Mouse (Mus musculus) embryo, embryonic 11 days (tissue): Measurements from ENCODE around the gene Galnt16.

Experiments used
- DNase-seq: peaks from one replicate; pipeline ENCODE4 v3.0.0-alpha.2; 2015

The Galnt16 gene

GRCm38 (mm10) chr12:80517977-80518376, at the start of gene Galnt16:
Galnt16 (plus strand) TSS chr12:80518277.
- DNase-seq, result no peak

GRCm38 (mm10) chr12:80470206-80470605, 47.9 kb upstream of the Galnt16 start:
- no peak for DNase-seq

GRCm38 (mm10) chr12:80471926-80472325, 46.2 kb upstream of the Galnt16 start:
- no peak for DNase-seq

GRCm38 (mm10) chr12:80473731-80474130, 44.3 kb upstream of the Galnt16 start:
- no peak for DNase-seq

- DNase-seq, result no peak
These were observed 38.1 kb upstream of the Galnt16 start for GRCm38 (mm10) chr12:80479986-80480385.

GRCm38 (mm10) chr12:80483397-80483796, 34.7 kb upstream of the Galnt16 start:
- DNase-seq, result no peak

GRCm38 (mm10) chr12:80493311-80493710, 24.8 kb upstream of the Galnt16 start:
- DNase-seq, result no peak

- no peak for DNase-seq
These were observed 22.4 kb upstream of the Galnt16 start for GRCm38 (mm10) chr12:80495691-80496090.

- no peak for DNase-seq
These were observed 19.7 kb upstream of the Galnt16 start for GRCm38 (mm10) chr12:80498356-80498755.

- DNase-seq, result no peak
These were observed 17.6 kb upstream of the Galnt16 start for GRCm38 (mm10) chr12:80500506-80500905.

GRCm38 (mm10) chr12:80504718-80505117, 13.4 kb upstream of the Galnt16 start:
- DNase-seq, result no peak

- DNase-seq, result peak; percentile 38
These were observed 10.9 kb upstream of the Galnt16 start for GRCm38 (mm10) chr12:80507041-80507745.

- DNase-seq, result peak; percentile 72
These were observed 298 bp downstream of the Galnt16 start for GRCm38 (mm10) chr12:80518393-80518756.

GRCm38 (mm10) chr12:80518757-80519620, 912 bp downstream of the Galnt16 start:
- peak; percentile 89 for DNase-seq

GRCm38 (mm10) chr12:80519621-80520332, 1.7 kb downstream of the Galnt16 start:
- peak; percentile 81 for DNase-seq

GRCm38 (mm10) chr12:80522006-80522405, 3.9 kb downstream of the Galnt16 start:
- no peak for DNase-seq

GRCm38 (mm10) chr12:80524276-80524921, 6.3 kb downstream of the Galnt16 start:
- DNase-seq, result peak; percentile 79

GRCm38 (mm10) chr12:80525513-80525912, 7.4 kb downstream of the Galnt16 start:
- peak; percentile 35 for DNase-seq

- no peak for DNase-seq
These were observed 8.4 kb downstream of the Galnt16 start for GRCm38 (mm10) chr12:80526511-80526910.

GRCm38 (mm10) chr12:80527727-80528389, 9.8 kb downstream of the Galnt16 start:
- no peak for DNase-seq

GRCm38 (mm10) chr12:80530052-80530451, 12.0 kb downstream of the Galnt16 start:
- DNase-seq, result no peak

- no peak for DNase-seq
These were observed 12.6 kb downstream of the Galnt16 start for GRCm38 (mm10) chr12:80530630-80531029.
